Mouse (Mus musculus): Measurements from ENCODE around the gene Lrrc19. TPM values are rescaled to one million over a fixed set of nuclear protein-coding genes. Genes with fewer than 3 reads are reported as not detected.
"Not testable (repeated sequence)": the region's sequence is repeated elsewhere in the genome, so short reads cannot be mapped to it uniquely, and the experiment has no call there.

The Lrrc19 gene
- not detected in 2 replicates for polyA plus RNA-seq (2012; rRNA removed)

GRCm38 (mm10) chr4:94649920-94650319, at the start of gene Lrrc19:
Gene Lrrc19 (minus strand): TSS chr4:94650144.
- Histone ChIP-seq H3K4me1 (ENCODE audit: control insufficient read depth, insufficient read depth, insufficient read length) (no peaks in the 10 kb centered on the region), H3K27me3 (ENCODE audit: control insufficient read depth, insufficient read depth, low read length) (no peaks in the 10 kb centered on the region), H3K27ac (ENCODE audit: insufficient read depth, low read length) (no peak within 1 kb of the TSS), H3K36me3 (ENCODE audit: control insufficient read depth, insufficient read depth, low read length) (no peaks in the 10 kb centered on the region), H3K4me3 (ENCODE audit: extremely low read depth, insufficient read depth, insufficient read length) (no peak within 1 kb of the TSS)
- DNase-seq (ENCODE audit: low read depth in 1 of 2, low spot score in 2 of 2): no peak
- no peak for TF ChIP-seq POLR2A (IDR thresholded peaks at IDR 0.05; ENCODE audit: low read depth, low read length)
- no peak for TF ChIP-seq CTCF (IDR thresholded peaks at IDR 0.05; ENCODE audit: extremely low read depth, insufficient read depth, insufficient read length, insufficient replicate concordance)
- 88% methylated on average over 3 of the region's 3 CpGs for WGBS

- H3K36me3 ChIP-seq (ENCODE audit: control insufficient read depth, insufficient read depth, low read length): no peaks in the 10 kb centered on the region
- 86% methylated on average over 3 of the region's 3 CpGs for WGBS
- H3K4me3 ChIP-seq (ENCODE audit: extremely low read depth, insufficient read depth, insufficient read length): no peak overlapping the region
- no peak overlapping the region for H3K27ac ChIP-seq (ENCODE audit: insufficient read depth, low read length)
- H3K27me3 ChIP-seq (ENCODE audit: control insufficient read depth, insufficient read depth, low read length): no peaks in the 10 kb centered on the region
- DNase-seq (ENCODE audit: low read depth in 1 of 2, low spot score in 2 of 2): no peak
- H3K4me1 ChIP-seq (ENCODE audit: control insufficient read depth, insufficient read depth, insufficient read length): no peaks in the 10 kb centered on the region; the same call in 1 of the 2 replicates
- TF ChIP-seq POLR2A (IDR thresholded peaks at IDR 0.05; ENCODE audit: low read depth, low read length) (no peak), CTCF (IDR thresholded peaks at IDR 0.05; ENCODE audit: extremely low read depth, insufficient read depth, insufficient read length, insufficient replicate concordance) (no peak)
These were observed 46.4 kb upstream of the Lrrc19 start for GRCm38 (mm10) chr4:94696368-94696767.

GRCm38 (mm10) chr4:94692175-94692574, 42.2 kb upstream of the Lrrc19 start:
- 88% methylated on average over 2 of the region's 2 CpGs for WGBS
- no peak overlapping the region for H3K27ac ChIP-seq (ENCODE audit: insufficient read depth, low read length)

GRCm38 (mm10) chr4:94691078-94691477, 41.1 kb upstream of the Lrrc19 start:
- H3K36me3 ChIP-seq (ENCODE audit: control insufficient read depth, insufficient read depth, low read length): no peaks in the 10 kb centered on the region
- no peaks in the 10 kb centered on the region; the same call in 1 of the 2 replicates for H3K4me1 ChIP-seq (ENCODE audit: control insufficient read depth, insufficient read depth, insufficient read length)
- TF ChIP-seq CTCF (IDR thresholded peaks at IDR 0.05; ENCODE audit: extremely low read depth, insufficient read depth, insufficient read length, insufficient replicate concordance) (no peak), POLR2A (IDR thresholded peaks at IDR 0.05; ENCODE audit: low read depth, low read length) (no peak)
- H3K27me3 ChIP-seq (ENCODE audit: control insufficient read depth, insufficient read depth, low read length): no peaks in the 10 kb centered on the region
- no peak overlapping the region for H3K27ac ChIP-seq (ENCODE audit: insufficient read depth, low read length)
- DNase-seq (ENCODE audit: low read depth in 1 of 2, low spot score in 2 of 2): no peak
- WGBS: 52% methylated on average over 4 of the region's 4 CpGs
- H3K4me3 ChIP-seq (ENCODE audit: extremely low read depth, insufficient read depth, insufficient read length): no peak overlapping the region

More at GRCm38 (mm10) chr4:94692175-94692574, 42.2 kb upstream of the Lrrc19 start:
- Histone ChIP-seq H3K4me3 (ENCODE audit: extremely low read depth, insufficient read depth, insufficient read length) (no peak overlapping the region), H3K4me1 (ENCODE audit: control insufficient read depth, insufficient read depth, insufficient read length) (no peaks in the 10 kb centered on the region; the same call in 1 of the 2 replicates), H3K27me3 (ENCODE audit: control insufficient read depth, insufficient read depth, low read length) (no peaks in the 10 kb centered on the region), H3K36me3 (ENCODE audit: control insufficient read depth, insufficient read depth, low read length) (no peaks in the 10 kb centered on the region)
- no peak for DNase-seq (ENCODE audit: low read depth in 1 of 2, low spot score in 2 of 2)
- TF ChIP-seq POLR2A (IDR thresholded peaks at IDR 0.05; ENCODE audit: low read depth, low read length): no peak
- TF ChIP-seq CTCF (IDR thresholded peaks at IDR 0.05; ENCODE audit: extremely low read depth, insufficient read depth, insufficient read length, insufficient replicate concordance): no peak

- not testable (repeated sequence) for H3K27me3 ChIP-seq (ENCODE audit: control insufficient read depth, insufficient read depth, low read length); DNase-seq (ENCODE audit: low read depth in 1 of 2, low spot score in 2 of 2); H3K36me3 ChIP-seq (ENCODE audit: control insufficient read depth, insufficient read depth, low read length); H3K27ac ChIP-seq (ENCODE audit: insufficient read depth, low read length); H3K4me3 ChIP-seq (ENCODE audit: extremely low read depth, insufficient read depth, insufficient read length); H3K4me1 ChIP-seq (ENCODE audit: control insufficient read depth, insufficient read depth, insufficient read length)
- 88% methylated on average over 2 of the region's 2 CpGs for WGBS
These were observed 39.9 kb upstream of the Lrrc19 start for GRCm38 (mm10) chr4:94689804-94690203.

GRCm38 (mm10) chr4:94683305-94683704, 33.4 kb upstream of the Lrrc19 start:
- Histone ChIP-seq H3K4me1 (ENCODE audit: control insufficient read depth, insufficient read depth, insufficient read length) (no peaks in the 10 kb centered on the region), H3K36me3 (ENCODE audit: control insufficient read depth, insufficient read depth, low read length) (peaks cover 1% of the 10 kb centered on the region; the same call in 1 of the 2 replicates), H3K27me3 (ENCODE audit: control insufficient read depth, insufficient read depth, low read length) (no peaks in the 10 kb centered on the region), H3K27ac (ENCODE audit: insufficient read depth, low read length) (no peak overlapping the region), H3K4me3 (ENCODE audit: extremely low read depth, insufficient read depth, insufficient read length) (no peak overlapping the region)
- TF ChIP-seq CTCF (IDR thresholded peaks at IDR 0.05; ENCODE audit: extremely low read depth, insufficient read depth, insufficient read length, insufficient replicate concordance) (no peak), POLR2A (IDR thresholded peaks at IDR 0.05; ENCODE audit: low read depth, low read length) (no peak)
- 81% methylated on average over 5 of the region's 5 CpGs for WGBS
- no peak for DNase-seq (ENCODE audit: low read depth in 1 of 2, low spot score in 2 of 2)

GRCm38 (mm10) chr4:94682029-94682428, 32.1 kb upstream of the Lrrc19 start:
- TF ChIP-seq POLR2A (IDR thresholded peaks at IDR 0.05; ENCODE audit: low read depth, low read length) (no peak), CTCF (IDR thresholded peaks at IDR 0.05; ENCODE audit: extremely low read depth, insufficient read depth, insufficient read length, insufficient replicate concordance) (no peak)
- Histone ChIP-seq H3K4me3 (ENCODE audit: extremely low read depth, insufficient read depth, insufficient read length) (no peak overlapping the region), H3K27ac (ENCODE audit: insufficient read depth, low read length) (no peak overlapping the region), H3K27me3 (ENCODE audit: control insufficient read depth, insufficient read depth, low read length) (no peaks in the 10 kb centered on the region), H3K4me1 (ENCODE audit: control insufficient read depth, insufficient read depth, insufficient read length) (no peaks in the 10 kb centered on the region), H3K36me3 (ENCODE audit: control insufficient read depth, insufficient read depth, low read length) (peaks cover 1% of the 10 kb centered on the region; the same call in 1 of the 2 replicates)
- no peak for DNase-seq (ENCODE audit: low read depth in 1 of 2, low spot score in 2 of 2)
- 21% methylated on average over 1 of the region's 1 CpGs for WGBS

Measured in spleen, adult 2 months (tissue).